Mouse (Mus musculus) heart, postnatal 25 days (tissue): Measurements from ENCODE around the gene Btbd35f11. TPM values are rescaled to one million over a fixed set of nuclear protein-coding genes. Genes with fewer than 3 reads are reported as not detected.
"Not testable (repeated sequence)": the region's sequence is repeated elsewhere in the genome, so short reads cannot be mapped to it uniquely, and the experiment has no call there.

ENCODE experiments used
- DNase-seq: peaks from one replicate; pipeline ENCODE4 v3.0.0; 2022; ENCODE audit warnings: low spot score
- intact Hi-C: fragments of 180-260 bp; cut with DNase I; formaldehyde crosslinking; loops from one replicate; pipeline ENCODE4 v1.15.1; 2025
- total RNA-seq, 2 experiments: library from RNA; stranded (reverse); gene quantifications; 2 replicates each; pipeline ENCODE4 v1.2.3; 2021

The Btbd35f11 gene
- not detected for total RNA-seq

DNA sequence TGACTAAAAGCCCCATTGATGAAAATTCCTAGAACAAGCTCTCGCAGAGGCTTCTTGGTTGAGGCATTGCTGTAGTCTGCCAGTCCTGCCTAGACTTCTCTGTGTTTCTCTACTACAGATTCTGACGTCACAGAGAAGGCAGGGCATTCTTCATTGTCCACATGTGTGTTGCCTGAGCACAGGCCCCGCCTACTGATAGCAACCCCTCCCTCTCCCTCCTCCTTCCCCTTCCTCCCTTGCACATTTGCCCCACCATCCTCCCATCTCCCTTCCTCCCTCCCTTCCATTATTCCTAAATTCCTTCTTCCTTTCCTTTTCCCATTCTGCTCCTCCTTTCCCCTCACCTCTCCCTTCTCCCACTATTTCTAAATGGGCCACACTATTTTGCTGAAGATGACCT lies at the start of gene Btbd35f11:
Gene Btbd35f11 (minus strand): TSS at position 101 of the 400 bp plus-strand sequence.
- DNase-seq, intact Hi-C loops: not testable (repeated sequence)

- DNase-seq, intact Hi-C loops: not testable (repeated sequence)
Observed at GRCm38 (mm10) chrX:3409946-3410345, 33.5 kb downstream of the Btbd35f11 start.

Other genes with a start within 250 kb of the Btbd35f11 start
- gene Btbd35f24, start 247.9 kb downstream of the Btbd35f11 start, total RNA-seq, result not detected